Mouse (Mus musculus): ENCODE results near the gene Tle4. TPM values are rescaled to one million over a fixed set of nuclear protein-coding genes. Genes with fewer than 3 reads are reported as not detected.

Gene Tle4
- total and polyA plus RNA-seq, 3 experiments, result 18.9 to 27.7 (median 23.4) TPM

DNA sequence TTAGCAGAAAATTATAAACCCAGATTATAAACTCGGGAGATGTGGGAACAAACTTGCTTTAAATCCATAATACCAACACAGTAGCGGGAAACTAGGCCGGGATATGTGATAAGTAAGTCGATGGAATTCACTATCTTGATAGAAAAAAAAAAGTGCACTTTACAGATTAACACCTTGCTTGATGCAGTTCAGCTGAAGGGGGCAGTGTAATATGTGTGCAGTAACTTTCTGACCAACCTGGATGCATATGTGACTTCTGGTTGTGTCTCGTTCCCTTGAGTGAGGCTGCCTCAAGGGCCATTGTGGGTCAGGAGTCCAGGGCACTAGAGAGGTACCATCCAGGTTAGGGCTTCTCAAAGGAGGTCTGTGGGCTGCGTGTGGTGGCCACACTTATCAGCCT lies 172.7 kb downstream of the Tle4 start:
- Histone ChIP-seq H3K4me1 (ENCODE audit: control insufficient read depth in 1 of 2, insufficient read depth in 2 of 2) (peaks cover 0 to 7% of the 10 kb centered on the region in 2 experiments; a peak in 1 of 4 replicates), H3K36me3 (replicated peaks in 1 of 2; ENCODE audit: control insufficient read depth in 1 of 2, insufficient read depth in 1 of 2, low read length in 1 of 2) (no peaks in the 10 kb centered on the region), H3K9ac (ENCODE audit: insufficient read depth, low read depth) (no peak overlapping the region), H3K79me2 (replicated peaks; ENCODE audit: control insufficient read depth, extremely low read depth, insufficient read depth, poor library complexity, severe bottlenecking) (no peaks in the 10 kb centered on the region), H3K27me3 (replicated peaks) (no peaks in the 10 kb centered on the region), H3K4me2 (ENCODE audit: insufficient read depth, low read depth, poor library complexity, severe bottlenecking) (no peak overlapping the region), H3K9me3 (replicated peaks; ENCODE audit: low read length) (no peaks in the 10 kb centered on the region), H3K27ac (ENCODE audit: insufficient read depth, low read depth) (no peak overlapping the region), H3K4me3 (replicated peaks in 1 of 3; ENCODE audit: low read depth in 2 of 3, low read length in 2 of 3, poor library complexity in 1 of 3) (no peak overlapping the region)
- in situ Hi-C loops (cut with MboI; ENCODE audit: low pct_ligation_motif_present, low pct_unique_long_range_greater_than_20kb, low sequenced_read_pairs), result no loop called here
- dilution Hi-C loops (cut with MboI; ENCODE audit: extremely low pct_ligation_motif_present, extremely low pct_unique_long_range_greater_than_20kb, low sequenced_read_pairs), result no loop called here
- DNase-seq (ENCODE audit: extremely low read depth), result no peak
- no peak for TF ChIP-seq ETS1 (conservative IDR thresholded peaks at IDR 0.05; ENCODE audit: low read depth, low read length)
- TF ChIP-seq CHD1 (IDR thresholded peaks at IDR 0.05; ENCODE audit: low read depth, low read length), result no peak
- TF ChIP-seq POLR2A (IDR thresholded peaks at IDR 0.05; ENCODE audit: low read depth, low read length), result no peak
- TF ChIP-seq ZNF384 (IDR thresholded peaks at IDR 0.05; ENCODE audit: low read depth, low read length), result peak; percentile 76
- TF ChIP-seq MAZ (IDR thresholded peaks at IDR 0.05; ENCODE audit: low read depth, low read length), result no peak
- peak; percentile 32 for TF ChIP-seq RAD21 (IDR thresholded peaks at IDR 0.05; ENCODE audit: low read depth, low read length)
- peak in 1 of 2 experiments; percentile 45; a peak in 2 of 4 replicates for TF ChIP-seq CTCF (conservative IDR thresholded peaks at IDR 0.05 in 1 of 2, IDR thresholded peaks at IDR 0.05 in 1 of 2; ENCODE audit: low read depth in 2 of 2, low read length in 2 of 2)
- TF ChIP-seq SMC3 (IDR thresholded peaks at IDR 0.05; ENCODE audit: low read depth, low read length), result 0 out of 2 replicates have a peak, but pooled peaks have one; percentile 19
- no peak for TF ChIP-seq PAX5 (IDR thresholded peaks at IDR 0.05; ENCODE audit: low read length)
- TF ChIP-seq BHLHE40 (IDR thresholded peaks at IDR 0.05; ENCODE audit: low read depth, low read length), result no peak
- TF ChIP-seq KAT2A (IDR thresholded peaks at IDR 0.05; ENCODE audit: insufficient replicate concordance, low read length), result no peak
- TF ChIP-seq ZC3H11A (IDR thresholded peaks at IDR 0.05; ENCODE audit: low read depth, low read length), result no peak
- no peak for TF ChIP-seq TCF12 (IDR thresholded peaks at IDR 0.05; ENCODE audit: low read depth, low read length)

DNA sequence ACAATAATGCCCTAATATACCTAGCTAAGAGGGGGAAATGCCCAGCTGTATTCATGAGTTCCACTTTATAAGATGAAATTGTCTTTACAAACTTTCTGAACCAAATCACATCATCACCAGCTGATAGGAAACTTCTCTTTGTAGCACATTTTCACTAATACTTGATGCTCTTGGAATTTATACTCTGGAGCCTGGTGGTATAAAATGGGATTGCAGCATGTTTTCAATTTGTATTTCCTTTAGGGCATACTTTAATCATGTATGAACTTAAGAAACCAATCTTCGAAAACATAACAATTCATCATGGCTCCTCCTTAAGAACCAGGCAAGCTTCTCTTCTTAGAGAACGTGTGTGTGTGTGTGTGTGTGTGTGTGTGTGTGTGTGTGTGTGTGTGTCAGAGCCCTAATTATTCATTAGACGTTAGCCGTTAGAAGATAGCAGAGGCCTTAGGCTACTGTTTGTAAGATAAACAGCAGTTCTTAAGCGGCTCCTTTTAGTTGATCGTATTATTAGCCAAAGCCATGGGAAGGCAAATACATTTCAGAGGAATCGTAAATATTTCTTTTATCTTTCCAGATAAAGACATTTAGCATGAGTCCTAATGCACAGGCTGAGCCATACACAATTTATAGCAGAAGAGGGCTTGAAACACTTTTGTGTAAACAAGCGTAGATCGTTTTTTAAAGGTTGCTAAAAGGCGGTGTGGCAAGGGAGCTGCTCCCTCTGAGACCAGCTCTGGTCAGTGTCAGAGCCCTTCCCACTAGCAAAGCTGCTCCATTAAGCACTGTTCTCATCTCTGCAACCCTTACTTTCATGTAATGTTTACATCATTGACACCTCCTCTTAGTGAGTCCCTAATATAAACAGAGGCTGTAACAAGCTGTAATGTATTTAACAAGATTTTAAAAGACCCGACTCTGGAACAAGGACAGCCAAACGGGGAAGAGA lies 173.6 kb downstream of the Tle4 start:
- in situ Hi-C loops (cut with MboI; ENCODE audit: low pct_ligation_motif_present, low pct_unique_long_range_greater_than_20kb, low sequenced_read_pairs), result no loop called here
- Histone ChIP-seq H3K27me3 (replicated peaks) (no peaks in the 10 kb centered on the region), H3K4me2 (ENCODE audit: insufficient read depth, low read depth, poor library complexity, severe bottlenecking) (no peak overlapping the region), H3K36me3 (replicated peaks in 1 of 2; ENCODE audit: control insufficient read depth in 1 of 2, insufficient read depth in 1 of 2, low read length in 1 of 2) (no peaks in the 10 kb centered on the region), H3K27ac (ENCODE audit: insufficient read depth, low read depth) (no peak overlapping the region), H3K9ac (ENCODE audit: insufficient read depth, low read depth) (no peak overlapping the region), H3K9me3 (replicated peaks; ENCODE audit: low read length) (no peaks in the 10 kb centered on the region), H3K4me3 (replicated peaks in 1 of 3; ENCODE audit: low read depth in 2 of 3, low read length in 2 of 3, poor library complexity in 1 of 3) (no peak overlapping the region), H3K4me1 (ENCODE audit: control insufficient read depth in 1 of 2, insufficient read depth in 2 of 2) (peaks cover 0 to 7% of the 10 kb centered on the region in 2 experiments; a peak in 1 of 4 replicates), H3K79me2 (replicated peaks; ENCODE audit: control insufficient read depth, extremely low read depth, insufficient read depth, poor library complexity, severe bottlenecking) (no peaks in the 10 kb centered on the region)
- DNase-seq (ENCODE audit: extremely low read depth), result no peak
- dilution Hi-C loops (cut with MboI; ENCODE audit: extremely low pct_ligation_motif_present, extremely low pct_unique_long_range_greater_than_20kb, low sequenced_read_pairs), result no loop called here
- no peak for TF ChIP-seq ZNF384 (IDR thresholded peaks at IDR 0.05; ENCODE audit: low read depth, low read length)
- peak in 1 of 2 experiments; percentile 1; a peak in 1 of 4 replicates for TF ChIP-seq CTCF (conservative IDR thresholded peaks at IDR 0.05 in 1 of 2, IDR thresholded peaks at IDR 0.05 in 1 of 2; ENCODE audit: low read depth in 2 of 2, low read length in 2 of 2)
